Mouse (Mus musculus) cortical plate, adult 2 months (tissue): ENCODE results near the gene Prpf3.

ENCODE experiments used
- CTCF ChIP-seq: fragments of 200-500 bp; IDR thresholded peaks from 2 replicates; pipeline ENCODE4 v1.5.1; 2011; ENCODE audit warnings: mild to moderate bottlenecking, control low read depth, low read length; ENCODE audit not compliant: insufficient read depth; ENCODE audit errors: extremely low read depth
- POLR2A ChIP-seq: fragments of 200-500 bp; IDR thresholded peaks from 2 replicates; pipeline ENCODE4 v1.6.1; 2011; ENCODE audit warnings: mild to moderate bottlenecking, low read length, control low read depth; ENCODE audit not compliant: insufficient read depth; ENCODE audit errors: extremely low read depth

DNA sequence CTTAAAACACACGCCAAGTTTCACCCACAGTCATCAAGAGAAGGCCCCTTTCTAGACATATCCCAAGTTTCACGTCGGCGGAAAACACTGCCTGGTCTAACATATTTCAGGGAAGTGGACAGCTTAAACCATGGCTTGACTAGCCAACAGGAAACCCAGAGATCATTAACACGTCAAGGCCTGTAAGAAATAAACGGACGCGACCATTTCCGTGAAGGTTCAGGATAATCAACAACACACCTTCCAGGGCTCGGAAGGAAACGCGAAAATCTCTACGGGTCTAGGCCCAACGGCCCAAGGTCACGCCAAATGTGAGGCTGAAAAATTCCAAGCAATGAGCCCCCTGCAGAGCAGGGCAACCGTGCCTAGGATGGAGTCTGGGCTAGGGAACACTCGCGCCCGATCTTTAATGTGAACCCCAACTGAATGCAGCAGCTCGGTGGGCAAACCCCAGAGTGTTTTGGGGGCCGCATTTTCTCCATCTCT is 37.6 kb downstream of the Prpf3 start:
- TF ChIP-seq POLR2A (no peak), CTCF (no peak)
